Mouse (Mus musculus): ENCODE results near the gene Cldn3.

Gene Cldn3

GRCm38 (mm10) chr5:135035608-135036359 is 49.8 kb downstream of the Cldn3 start:
- in situ Hi-C loops (cut with MboI, MseI), result no loop called here

All from T-helper 1 cell (primary cell).